Mouse (Mus musculus) heart, embryonic 15.5 days (tissue): ENCODE results near the gene Slc37a2. TPM values are rescaled to one million over a fixed set of nuclear protein-coding genes. Genes with fewer than 3 reads are reported as not detected.
"Not testable (repeated sequence)": the region's sequence is repeated elsewhere in the genome, so short reads cannot be mapped to it uniquely, and the experiment has no call there.

Source experiments
- ATAC-seq: fragments of 200-750 bp; cut with Nextera tagmentation; replicated peaks from 2 replicates; pipeline ENCODE4 v1.8.0; 2017; ENCODE audit warnings: low read depth, moderate TSS enrichment; ENCODE audit not compliant: insufficient number of reproducible peaks, insufficient read depth, low FRiP score
- H3K27ac ChIP-seq: fragments of 300-500 bp; sonication (generic); 2 replicates; pipeline ENCODE4 v1.5.1; 2015; ENCODE audit warnings: mild to moderate bottlenecking, inconsistent platforms
- H3K27me3 ChIP-seq: fragments of 300-500 bp; sonication (generic); 2 replicates; pipeline ENCODE4 v1.6.1; 2015; ENCODE audit warnings: inconsistent platforms
- H3K36me3 ChIP-seq: fragments of 300-500 bp; sonication (generic); 2 replicates; pipeline ENCODE4 v1.6.1; 2015; ENCODE audit warnings: mild to moderate bottlenecking, inconsistent platforms
- H3K4me1 ChIP-seq: fragments of 300-500 bp; sonication (generic); replicated peaks from 2 replicates; pipeline ENCODE4 v1.6.1; 2015; ENCODE audit warnings: inconsistent platforms
- H3K4me2 ChIP-seq: fragments of 300-500 bp; sonication (generic); 2 replicates; pipeline ENCODE4 v1.6.1; 2015; ENCODE audit warnings: inconsistent platforms, mild to moderate bottlenecking, moderate library complexity
- H3K4me3 ChIP-seq: fragments of 300-500 bp; sonication (generic); 2 replicates; pipeline ENCODE4 v1.5.1; 2015; ENCODE audit warnings: mild to moderate bottlenecking, inconsistent platforms
- H3K9ac ChIP-seq: fragments of 300-500 bp; sonication (generic); 2 replicates; pipeline ENCODE4 v1.6.1; 2015; ENCODE audit warnings: mild to moderate bottlenecking, inconsistent platforms
- H3K9me3 ChIP-seq: fragments of 300-500 bp; sonication (generic); replicated peaks from 2 replicates; pipeline ENCODE4 v1.6.1; 2016; ENCODE audit warnings: inconsistent platforms
- WGBS: fragments of 180-500 bp; shearing (Covaris S2); methylation state at CpG from one replicate; pipeline ENCODE4 v1.1.7; 2015; ENCODE audit warnings: mixed read lengths; 5-methylcytosine and 5-hydroxymethylcytosine counted together
- polyA plus RNA-seq: library from polyadenylated mRNA; unstranded; fragments of >200 nt; fragmentation: Nextera tagmentation; extraction: Ambion mirVana; gene quantifications from 2 replicates; pipeline ENCODE4 v1.2.1, GENCODE M21; 2015

Slc37a2 gene
- polyA plus RNA-seq, result 1.4 and 3.3 TPM in 2 replicates

GRCm38 (mm10) chr9:37255149-37255888 is at the start of gene Slc37a2:
Slc37a2 (minus strand) TSS chr9:37255738.
- peak within 1 kb of the TSS; percentile 49 for H3K27ac ChIP-seq
- H3K9me3 ChIP-seq, result no peaks in the 10 kb centered on the region
- H3K9ac ChIP-seq, result peak within 1 kb of the TSS; percentile 53
- peak within 1 kb of the TSS; percentile 96 for H3K4me2 ChIP-seq
- ATAC-seq, result peak; percentile 85
- H3K4me1 ChIP-seq, result peaks cover 12% of the 10 kb centered on the region
- H3K36me3 ChIP-seq, result no peaks in the 10 kb centered on the region
- 1% methylated on average over 38 of the region's 38 CpGs for WGBS
- peak within 1 kb of the TSS; percentile 60 for H3K4me3 ChIP-seq
- H3K27me3 ChIP-seq, result no peaks in the 10 kb centered on the region; the same call in 1 of the 2 replicates

GRCm38 (mm10) chr9:37301720-37302119 is 46.2 kb upstream of the Slc37a2 start:
- H3K9me3 ChIP-seq, result no peaks in the 10 kb centered on the region
- H3K9ac ChIP-seq, result no peak overlapping the region
- no peak overlapping the region for H3K27ac ChIP-seq
- ATAC-seq, result no peak
- no peak overlapping the region for H3K4me3 ChIP-seq
- WGBS, result 85% methylated on average over 1 of the region's 1 CpGs
- no peak overlapping the region for H3K4me2 ChIP-seq
- H3K36me3 ChIP-seq, result no peaks in the 10 kb centered on the region
- H3K4me1 ChIP-seq, result no peaks in the 10 kb centered on the region
- no peaks in the 10 kb centered on the region for H3K27me3 ChIP-seq

- H3K4me1 ChIP-seq, H3K27ac ChIP-seq, H3K4me2 ChIP-seq, H3K36me3 ChIP-seq, H3K4me3 ChIP-seq, H3K9ac ChIP-seq, H3K9me3 ChIP-seq, ATAC-seq, H3K27me3 ChIP-seq: not testable (repeated sequence)
- 65% methylated on average over 1 of the region's 1 CpGs for WGBS
Observed at GRCm38 (mm10) chr9:37300501-37300900, 45.0 kb upstream of the Slc37a2 start.

GRCm38 (mm10) chr9:37295586-37295985 is 40.0 kb upstream of the Slc37a2 start:
- Histone ChIP-seq H3K27me3 (no peaks in the 10 kb centered on the region), H3K9me3 (no peaks in the 10 kb centered on the region), H3K4me2 (no peak overlapping the region), H3K9ac (no peak overlapping the region), H3K4me1 (no peaks in the 10 kb centered on the region), H3K4me3 (no peak overlapping the region), H3K27ac (no peak overlapping the region), H3K36me3 (no peaks in the 10 kb centered on the region)
- ATAC-seq, result no peak

GRCm38 (mm10) chr9:37266622-37267021 is 11.1 kb upstream of the Slc37a2 start:
- WGBS, result 70% methylated on average over 2 of the region's 2 CpGs
- Histone ChIP-seq H3K4me2 (no peak overlapping the region), H3K4me3 (no peak overlapping the region), H3K9ac (no peak overlapping the region), H3K4me1 (no peaks in the 10 kb centered on the region), H3K27ac (no peak overlapping the region), H3K9me3 (no peaks in the 10 kb centered on the region), H3K36me3 (no peaks in the 10 kb centered on the region), H3K27me3 (no peaks in the 10 kb centered on the region)
- ATAC-seq, result no peak

- Histone ChIP-seq H3K9me3 (no peaks in the 10 kb centered on the region), H3K9ac (peak overlapping the region; percentile 53), H3K4me3 (peak overlapping the region; percentile 60), H3K27me3 (no peaks in the 10 kb centered on the region; the same call in 1 of the 2 replicates), H3K27ac (peak overlapping the region; percentile 49), H3K4me1 (peaks cover 12% of the 10 kb centered on the region), H3K4me2 (peak overlapping the region; percentile 96), H3K36me3 (no peaks in the 10 kb centered on the region)
- 0 out of 2 replicates have a peak, but pooled peaks have one; percentile 53 for ATAC-seq
- 29% methylated on average over 7 of the region's 7 CpGs for WGBS
Observed at GRCm38 (mm10) chr9:37255889-37256225, 319 bp upstream of the Slc37a2 start.

GRCm38 (mm10) chr9:37254531-37255110 is 917 bp downstream of the Slc37a2 start:
- no peak overlapping the region; the same call in 1 of the 2 replicates for H3K9ac ChIP-seq
- no peak for ATAC-seq
- H3K4me1 ChIP-seq, result peaks cover 12% of the 10 kb centered on the region
- peak overlapping the region; percentile 60 for H3K4me3 ChIP-seq
- no peak overlapping the region for H3K27ac ChIP-seq
- no peaks in the 10 kb centered on the region for H3K36me3 ChIP-seq
- WGBS, result 14% methylated on average over 6 of the region's 6 CpGs
- H3K9me3 ChIP-seq, result no peaks in the 10 kb centered on the region
- peak overlapping the region; percentile 96 for H3K4me2 ChIP-seq
- H3K27me3 ChIP-seq, result no peaks in the 10 kb centered on the region; the same call in 1 of the 2 replicates

- no peaks in the 10 kb centered on the region for H3K36me3 ChIP-seq
- H3K27ac ChIP-seq, result no peak overlapping the region
- no peaks in the 10 kb centered on the region for H3K27me3 ChIP-seq
- no peaks in the 10 kb centered on the region for H3K9me3 ChIP-seq
- no peak for ATAC-seq
- H3K4me3 ChIP-seq, result no peak overlapping the region
- H3K4me2 ChIP-seq, result no peak overlapping the region
- H3K9ac ChIP-seq, result no peak overlapping the region
- 77% methylated on average over 6 of the region's 6 CpGs for WGBS
- H3K4me1 ChIP-seq, result peaks cover 18% of the 10 kb centered on the region
Observed at GRCm38 (mm10) chr9:37250631-37251030, 4.9 kb downstream of the Slc37a2 start.

- H3K9ac ChIP-seq, result no peak overlapping the region
- ATAC-seq, result no peak
- WGBS, result 88% methylated on average over 3 of the region's 3 CpGs
- H3K4me3 ChIP-seq, result no peak overlapping the region
- no peaks in the 10 kb centered on the region for H3K9me3 ChIP-seq
- no peaks in the 10 kb centered on the region for H3K36me3 ChIP-seq
- H3K27ac ChIP-seq, result no peak overlapping the region
- no peaks in the 10 kb centered on the region for H3K27me3 ChIP-seq
- H3K4me1 ChIP-seq, result peaks cover 13% of the 10 kb centered on the region
- H3K4me2 ChIP-seq, result no peak overlapping the region
Observed at GRCm38 (mm10) chr9:37249976-37250375, 5.6 kb downstream of the Slc37a2 start.

- Histone ChIP-seq H3K9ac (no peak overlapping the region), H3K4me1 (peaks cover 7% of the 10 kb centered on the region), H3K4me3 (no peak overlapping the region), H3K9me3 (no peaks in the 10 kb centered on the region), H3K27ac (no peak overlapping the region), H3K36me3 (no peaks in the 10 kb centered on the region), H3K27me3 (no peaks in the 10 kb centered on the region), H3K4me2 (no peak overlapping the region)
- 41% methylated on average over 3 of the region's 3 CpGs for WGBS
- no peak for ATAC-seq
Observed at GRCm38 (mm10) chr9:37248381-37248906, 7.1 kb downstream of the Slc37a2 start.

GRCm38 (mm10) chr9:37247429-37247828 is 8.1 kb downstream of the Slc37a2 start:
- Histone ChIP-seq H3K27ac (no peak overlapping the region), H3K4me1 (peaks cover 7% of the 10 kb centered on the region), H3K9me3 (no peaks in the 10 kb centered on the region), H3K4me3 (no peak overlapping the region), H3K27me3 (no peaks in the 10 kb centered on the region), H3K36me3 (no peaks in the 10 kb centered on the region), H3K9ac (no peak overlapping the region), H3K4me2 (no peak overlapping the region)
- ATAC-seq, result no peak
